Comparison of ENCODE assay signal across 8 mouse cellular contexts in genomic region chr17:34586796-34587422, GRCm38 (mm10). TPM values are rescaled to one million over a fixed set of nuclear protein-coding genes. Genes with fewer than 3 reads are reported as not detected.
DNase-seq lines count a peak whose midpoint lies in the region; ATAC-seq and TF ChIP-seq lines count a peak whose summit lies in the region.

No protein-coding gene starts in this region.

- peaks cover 9% of the 10 kb centered on the region; the same call in 1 of the 2 replicates for H3K79me2 ChIP-seq in MEL (ENCODE audit: control insufficient read depth, insufficient read depth, low read length, poor library complexity)

- H3K27ac ChIP-seq in MEL (ENCODE audit: control insufficient read depth, low read depth, low read length), result peak overlapping the region; percentile 65
- peak overlapping the region; percentile 100 for H3K27ac ChIP-seq in forebrain, embryonic 15.5 days (replicated peaks)
- peak overlapping the region; percentile 97 for H3K27ac ChIP-seq in layer of hippocampus, adult 2 months
- peak overlapping the region; percentile 98 for H3K27ac ChIP-seq in neural tube, embryonic 13.5 days (replicated peaks)

- peak overlapping the region; percentile 96 for H3K4me2 ChIP-seq in forebrain, embryonic 15.5 days (replicated peaks)
- H3K4me2 ChIP-seq in neural tube, embryonic 13.5 days, result peak overlapping the region; percentile 74

- peak overlapping the region; percentile 92 for H3K9ac ChIP-seq in MEL (ENCODE audit: control insufficient read depth, low read depth, low read length, poor library complexity, severe bottlenecking)
- peak overlapping the region; percentile 92 for H3K9ac ChIP-seq in forebrain, embryonic 15.5 days (replicated peaks)
- peak overlapping the region; percentile 90 for H3K9ac ChIP-seq in neural tube, embryonic 13.5 days

- TF ChIP-seq CTCF in MEL (IDR thresholded peaks at IDR 0.05 in 2 of 3, conservative IDR thresholded peaks at IDR 0.05 in 1 of 3; ENCODE audit: control insufficient read depth in 1 of 3, insufficient read depth in 1 of 3, low read depth in 2 of 3, low read length in 3 of 3, poor library complexity in 1 of 3, severe bottlenecking in 1 of 3), result no peak
- TF ChIP-seq CTCF in layer of hippocampus, adult 2 months (conservative IDR thresholded peaks at IDR 0.05), result no peak

- no peaks in the 10 kb centered on the region for H3K27me3 ChIP-seq in MEL (ENCODE audit: control insufficient read depth in 1 of 2, insufficient read depth in 2 of 2, low read length in 2 of 2)
- H3K27me3 ChIP-seq in forebrain, embryonic 15.5 days, result no peaks in the 10 kb centered on the region
- no peaks in the 10 kb centered on the region for H3K27me3 ChIP-seq in neural tube, embryonic 13.5 days

- intact Hi-C loops in heart, postnatal 36 days (cut with DNase I), result loop anchor here (2.0 kb wide), 1 partner anchor 22 kb away; the partner anchor contains the start of gene Notch4

- peak; percentile 84 for ATAC-seq in forebrain, embryonic 15.5 days (replicated peaks)
- ATAC-seq in neural tube, embryonic 13.5 days (ENCODE audit: low read depth), result peak; percentile 76

- DNase-seq in MEL (ENCODE audit: low read depth, low spot score), result peak; percentile 91
- peak; percentile 90 to 92 for DNase-seq in cerebellum, adult 18-20 months
- peak; percentile 76 to 80 for DNase-seq in heart, postnatal 36 days
- peak; percentile 84 to 88 for DNase-seq in layer of hippocampus, adult 2 months (ENCODE audit: low spot score in 2 of 2)
- peak; percentile 82 to 88 for DNase-seq in lung, adult 18-20 months
- DNase-seq in testis, postnatal 10 days (ENCODE audit: low spot score), result peak; percentile 96

- H3K9me3 ChIP-seq in MEL (replicated peaks; ENCODE audit: insufficient read depth, low read length), result no peaks in the 10 kb centered on the region
- no peaks in the 10 kb centered on the region for H3K9me3 ChIP-seq in forebrain, embryonic 15.5 days
- no peaks in the 10 kb centered on the region for H3K9me3 ChIP-seq in neural tube, embryonic 13.5 days

- TF ChIP-seq RAD21 in MEL (IDR thresholded peaks at IDR 0.05; ENCODE audit: low read depth, low read length), result no peak

- no peak for TF ChIP-seq EP300 in MEL (IDR thresholded peaks at IDR 0.05; ENCODE audit: low read depth in 1 of 2, low read length in 2 of 2)

- WGBS in forebrain, embryonic 15.5 days, result under 1% methylated on average over 38 of the region's 38 CpGs
- WGBS in neural tube, embryonic 13.5 days, result under 1% methylated on average over 38 of the region's 38 CpGs

- H3K4me1 ChIP-seq in MEL (ENCODE audit: control insufficient read depth in 1 of 2, insufficient read depth in 2 of 2, low read length in 2 of 2), result peaks cover 11 to 35% of the 10 kb centered on the region in 2 experiments
- peaks cover 34% of the 10 kb centered on the region for H3K4me1 ChIP-seq in forebrain, embryonic 15.5 days
- peaks cover 56% of the 10 kb centered on the region for H3K4me1 ChIP-seq in neural tube, embryonic 13.5 days (replicated peaks)

- H3K4me3 ChIP-seq in MEL (ENCODE audit: control insufficient read depth in 1 of 2, insufficient read depth in 1 of 2, low read depth in 2 of 2, low read length in 2 of 2), result peak overlapping the region; percentile 92 to 99
- peak overlapping the region; percentile 87 for H3K4me3 ChIP-seq in forebrain, embryonic 15.5 days
- H3K4me3 ChIP-seq in layer of hippocampus, adult 2 months, result peak overlapping the region; percentile 93
- H3K4me3 ChIP-seq in neural tube, embryonic 13.5 days, result peak overlapping the region; percentile 64

- H3K36me3 ChIP-seq in MEL (ENCODE audit: control insufficient read depth in 1 of 2, insufficient read depth in 2 of 2, low read length in 2 of 2), result peaks cover 0 to 27% of the 10 kb centered on the region in 2 experiments; a peak in 2 of 4 replicates
- no peaks in the 10 kb centered on the region for H3K36me3 ChIP-seq in forebrain, embryonic 15.5 days
- no peaks in the 10 kb centered on the region for H3K36me3 ChIP-seq in neural tube, embryonic 13.5 days

- TF ChIP-seq POLR2A in MEL (IDR thresholded peaks at IDR 0.05; ENCODE audit: control insufficient read depth in 1 of 2, insufficient read depth in 1 of 2, low read depth in 1 of 2, low read length in 2 of 2, poor library complexity in 1 of 2), result no peak

TF ChIP-seq in MEL, 35 proteins besides CTCF, POLR2A, EP300 and RAD21:
- TF ChIP-seq KAT2A (conservative IDR thresholded peaks at IDR 0.05; ENCODE audit: low read depth, low read length) (no peak), GABPA (IDR thresholded peaks at IDR 0.05; ENCODE audit: low read depth, low read length) (no peak), MAX (IDR thresholded peaks at IDR 0.05; ENCODE audit: low read length) (peak; percentile 35), E2F4 (IDR thresholded peaks at IDR 0.05; ENCODE audit: borderline replicate concordance, low read depth, low read length) (0 out of 2 replicates have a peak, but pooled peaks have one; percentile 21), ZNF384 (IDR thresholded peaks at IDR 0.05; ENCODE audit: low read depth, low read length) (no peak), SIN3A (IDR thresholded peaks at IDR 0.05; ENCODE audit: low read length) (peak; percentile 28; the same call in 1 of the 2 replicates), MXI1 (IDR thresholded peaks at IDR 0.05; ENCODE audit: low read depth, low read length) (peak; percentile 73), SMC3 (IDR thresholded peaks at IDR 0.05; ENCODE audit: low read depth, low read length) (no peak), HCFC1 (IDR thresholded peaks at IDR 0.05; ENCODE audit: low read depth, low read length) (no peak), TBP (IDR thresholded peaks at IDR 0.05; ENCODE audit: low read depth, low read length) (no peak), USF1 (IDR thresholded peaks at IDR 0.05; ENCODE audit: low read depth, low read length) (0 out of 2 replicates have a peak, but pooled peaks have one; percentile 16), USF2 (IDR thresholded peaks at IDR 0.05; ENCODE audit: borderline replicate concordance in 1 of 2, insufficient read depth in 1 of 2, low read depth in 1 of 2, low read length in 2 of 2) (no peak)

RNA-seq across cellular contexts. Expression of gene Gpsm3, which starts 2.7 kb away (rescaled TPM):
- 10.6 and 12.0 TPM in 2 replicates for total RNA-seq in MEL (2012; rRNA removed)
- polyA plus RNA-seq in MEL (2012; ENCODE audit: insufficient read depth in 1 of 2, insufficient read length in 2 of 2, low read depth in 1 of 2, low replicate concordance in 2 of 2, missing spikeins in 1 of 2), result 10 to 100 TPM in 1 of 2 experiments, not detected in 1; 37.8 TPM
- polyA plus RNA-seq in forebrain, embryonic 15.5 days (2015; fragmentation: Nextera tagmentation; extraction: Ambion mirVana), result 2.7 and 3.2 TPM in 2 replicates
- 1 to 10 TPM; 4.7 to 4.8 TPM for total RNA-seq in heart, postnatal 36 days (2021)
- 1 to 10 TPM; 2.4 to 2.5 TPM for total RNA-seq in layer of hippocampus, adult 2 months (2021)
- 4.8 and 5.3 TPM in 2 replicates for polyA plus RNA-seq in neural tube, embryonic 13.5 days (2015; fragmentation: Nextera tagmentation; extraction: Ambion mirVana)

RNA-seq across cellular contexts. Expression of gene Pbx2, which starts 4.2 kb away (rescaled TPM):
- 40.3 and 42.4 TPM in 2 replicates for total RNA-seq in MEL (2012; rRNA removed)
- polyA plus RNA-seq in MEL (2012; ENCODE audit: insufficient read depth in 1 of 2, insufficient read length in 2 of 2, low read depth in 1 of 2, low replicate concordance in 2 of 2, missing spikeins in 1 of 2), result 10 to 100 TPM in 1 of 2 experiments, not detected in 1; 76.7 TPM
- polyA plus RNA-seq in forebrain, embryonic 15.5 days (2015; fragmentation: Nextera tagmentation; extraction: Ambion mirVana), result 6.8 and 7.5 TPM in 2 replicates
- 10 to 100 TPM; 18.0 to 19.6 TPM for total RNA-seq in heart, postnatal 36 days (2021)
- 10 to 100 TPM; 66.9 to 69.5 TPM for total RNA-seq in layer of hippocampus, adult 2 months (2021)
- 9.2 and 10.2 TPM in 2 replicates for polyA plus RNA-seq in neural tube, embryonic 13.5 days (2015; fragmentation: Nextera tagmentation; extraction: Ambion mirVana)

RNA-seq across cellular contexts. Expression of gene Ager, which starts 10.8 kb away (rescaled TPM):
- 0.27 and 0.62 TPM in 2 replicates for total RNA-seq in MEL (2012; rRNA removed)
- 1 to 10 TPM in 1 of 2 experiments, not detected in 1; 3.7 TPM for polyA plus RNA-seq in MEL (2012; ENCODE audit: insufficient read depth in 1 of 2, insufficient read length in 2 of 2, low read depth in 1 of 2, low replicate concordance in 2 of 2, missing spikeins in 1 of 2)
- polyA plus RNA-seq in forebrain, embryonic 15.5 days (2015; fragmentation: Nextera tagmentation; extraction: Ambion mirVana), result 1.8 TPM in 2 replicates
- under 1 TPM; 0.24 to 0.47 TPM for total RNA-seq in heart, postnatal 36 days (2021)
- under 1 TPM; 0.79 to 0.83 TPM for total RNA-seq in layer of hippocampus, adult 2 months (2021)
- 2.0 and 2.2 TPM in 2 replicates for polyA plus RNA-seq in neural tube, embryonic 13.5 days (2015; fragmentation: Nextera tagmentation; extraction: Ambion mirVana)

RNA-seq across cellular contexts. Expression of gene Rnf5, which starts 16.6 kb away (rescaled TPM):
- total RNA-seq in MEL (2012; rRNA removed), result 23.5 and 24.8 TPM in 2 replicates
- polyA plus RNA-seq in MEL (2012; ENCODE audit: insufficient read depth in 1 of 2, insufficient read length in 2 of 2, low read depth in 1 of 2, low replicate concordance in 2 of 2, missing spikeins in 1 of 2), result 10 to 100 TPM in 1 of 2 experiments, not detected in 1; 85.1 TPM
- polyA plus RNA-seq in forebrain, embryonic 15.5 days (2015; fragmentation: Nextera tagmentation; extraction: Ambion mirVana), result 313 and 321 TPM in 2 replicates
- 10 to 100 TPM; 35.7 to 37.1 TPM for total RNA-seq in heart, postnatal 36 days (2021)
- 10 to 100 TPM; 72.1 to 80.3 TPM for total RNA-seq in layer of hippocampus, adult 2 months (2021)
- polyA plus RNA-seq in neural tube, embryonic 13.5 days (2015; fragmentation: Nextera tagmentation; extraction: Ambion mirVana), result 260 and 270 TPM in 2 replicates

RNA-seq across cellular contexts. Expression of gene Agpat1, which starts 17.2 kb away (rescaled TPM):
- total RNA-seq in MEL (2012; rRNA removed), result 81.5 and 85.2 TPM in 2 replicates
- 100 to 1,000 TPM in 1 of 2 experiments, not detected in 1; 153 TPM for polyA plus RNA-seq in MEL (2012; ENCODE audit: insufficient read depth in 1 of 2, insufficient read length in 2 of 2, low read depth in 1 of 2, low replicate concordance in 2 of 2, missing spikeins in 1 of 2)
- 89.2 and 91.1 TPM in 2 replicates for polyA plus RNA-seq in forebrain, embryonic 15.5 days (2015; fragmentation: Nextera tagmentation; extraction: Ambion mirVana)
- total RNA-seq in heart, postnatal 36 days (2021), result 10 to 100 TPM; 61.2 to 70.5 TPM
- total RNA-seq in layer of hippocampus, adult 2 months (2021), result 100 to 1,000 TPM; 153 to 160 TPM
- 89.5 and 99.6 TPM in 2 replicates for polyA plus RNA-seq in neural tube, embryonic 13.5 days (2015; fragmentation: Nextera tagmentation; extraction: Ambion mirVana)

Comparison
In these comparisons a context has a peak if more than half of its experiments do, and no peak if none do; other contexts are left out.
1. Peak in every context shown above with its lines: DNase-seq, ATAC-seq, H3K4me3 ChIP-seq and H3K27ac ChIP-seq.